Mouse (Mus musculus) neural tube, embryonic 13.5 days (tissue): ENCODE results near the gene Dydc1. TPM values are rescaled to one million over a fixed set of nuclear protein-coding genes. Genes with fewer than 3 reads are reported as not detected.

Source experiments
- ATAC-seq: fragments of 200-750 bp; cut with Nextera tagmentation; 2 replicates; pipeline ENCODE4 v1.8.0; 2017; ENCODE audit warnings: low read depth, mild to moderate bottlenecking, moderate TSS enrichment, moderate library complexity
- H3K27ac ChIP-seq: fragments of 300-500 bp; sonication (generic); replicated peaks from 2 replicates; pipeline ENCODE4 v1.5.1; 2015; ENCODE audit warnings: moderate library complexity, mild to moderate bottlenecking, inconsistent platforms
- H3K27me3 ChIP-seq: fragments of 300-500 bp; sonication (generic); 2 replicates; pipeline ENCODE4 v1.6.1; 2015; ENCODE audit warnings: mild to moderate bottlenecking, inconsistent platforms
- H3K36me3 ChIP-seq: fragments of 300-500 bp; sonication (generic); 2 replicates; pipeline ENCODE4 v1.6.1; 2015; ENCODE audit warnings: mild to moderate bottlenecking, inconsistent platforms
- H3K4me1 ChIP-seq: fragments of 300-500 bp; sonication (generic); replicated peaks from 2 replicates; pipeline ENCODE4 v1.6.1; 2015; ENCODE audit warnings: inconsistent platforms
- H3K4me2 ChIP-seq: fragments of 300-500 bp; sonication (generic); 2 replicates; pipeline ENCODE4 v1.6.1; 2015; ENCODE audit warnings: inconsistent platforms, mild to moderate bottlenecking, moderate library complexity
- H3K4me3 ChIP-seq: fragments of 300-500 bp; sonication (generic); 2 replicates; pipeline ENCODE4 v1.5.1; 2015; ENCODE audit warnings: mild to moderate bottlenecking, inconsistent platforms
- H3K9ac ChIP-seq: fragments of 300-500 bp; sonication (generic); 2 replicates; pipeline ENCODE4 v1.6.1; 2015; ENCODE audit warnings: moderate library complexity, mild to moderate bottlenecking, inconsistent platforms
- H3K9me3 ChIP-seq: fragments of 300-500 bp; sonication (generic); 2 replicates; pipeline ENCODE4 v1.6.1; 2016; ENCODE audit warnings: inconsistent platforms
- WGBS: fragments of 180-500 bp; shearing (Covaris S2); methylation state at CpG from one replicate; pipeline ENCODE4 v1.1.7; 2015; 5-methylcytosine and 5-hydroxymethylcytosine counted together
- polyA plus RNA-seq: library from polyadenylated mRNA; unstranded; fragments of >200 nt; fragmentation: Nextera tagmentation; extraction: Ambion mirVana; gene quantifications from 2 replicates; pipeline ENCODE4 v1.2.1, GENCODE M21; 2015

Dydc1 gene
- polyA plus RNA-seq, 1 experiment from 2014 or later: not detected

DNA sequence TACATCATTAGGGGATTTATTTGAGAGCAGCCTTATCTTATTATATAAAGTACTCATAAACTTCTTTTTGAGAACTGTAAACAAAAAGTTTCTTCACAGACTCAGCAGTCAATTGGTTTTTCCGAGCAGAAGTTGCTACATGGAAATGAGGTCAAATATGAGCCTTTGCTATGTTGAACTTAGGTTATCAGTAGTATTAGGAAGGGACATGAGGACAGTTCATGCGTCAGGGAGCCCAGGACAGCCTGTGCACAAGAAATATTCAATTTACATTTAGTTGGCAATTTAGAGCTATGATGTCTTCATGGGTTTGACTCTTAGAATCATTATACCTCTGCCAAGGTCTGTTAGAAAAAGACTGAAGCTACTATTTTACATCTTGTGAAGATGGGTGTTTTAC is 29.6 kb downstream of the Dydc1 start:
- no peaks in the 10 kb centered on the region for H3K4me1 ChIP-seq
- WGBS: 85% methylated on average over 2 of the region's 2 CpGs

DNA sequence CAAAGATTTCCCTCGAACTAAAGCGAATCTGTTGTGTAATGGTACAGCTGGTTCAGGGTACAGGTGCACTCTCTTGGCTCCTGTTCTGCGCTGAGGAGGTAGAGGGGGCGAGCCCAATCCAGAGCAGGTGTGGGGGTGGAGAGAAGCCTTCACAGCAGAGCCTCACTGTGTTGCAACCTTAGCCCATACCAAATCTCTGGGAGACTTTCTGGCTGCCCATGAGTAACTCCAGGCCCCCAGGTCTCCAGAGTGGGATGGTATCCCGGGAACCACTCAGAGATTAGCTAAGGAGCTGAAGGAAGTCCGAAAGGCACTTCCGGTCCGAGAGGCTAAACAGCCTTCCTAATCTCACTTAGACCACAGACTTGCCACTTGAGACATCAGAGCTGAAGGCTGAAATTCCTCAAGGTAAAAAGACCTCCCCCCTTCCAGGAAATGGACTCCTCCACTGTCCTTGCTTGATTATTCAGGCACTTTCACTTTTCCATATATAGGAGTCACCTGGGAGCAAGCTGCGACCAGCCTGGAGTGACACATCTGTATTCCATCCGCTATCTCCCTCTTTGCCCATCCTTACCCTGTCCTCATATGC is 32.2 kb downstream of the Dydc1 start, which contains the start of gene Mat1a:
TSS of gene Mat1a (plus strand) at position 183 of the 592 bp plus-strand sequence.
- Histone ChIP-seq H3K27ac (no peak within 1 kb of the TSS), H3K9me3 (no peaks in the 10 kb centered on the region), H3K4me1 (no peaks in the 10 kb centered on the region), H3K4me2 (no peak within 1 kb of the TSS), H3K9ac (no peak within 1 kb of the TSS), H3K4me3 (no peak within 1 kb of the TSS), H3K27me3 (no peaks in the 10 kb centered on the region), H3K36me3 (no peaks in the 10 kb centered on the region)
- no peak for ATAC-seq
- WGBS: 73% methylated on average over 10 of the region's 10 CpGs

More for the DNA sequence above, 29.6 kb downstream of the Dydc1 start:
- no peak overlapping the region for H3K4me2 ChIP-seq
- no peaks in the 10 kb centered on the region for H3K27me3 ChIP-seq
- no peak for ATAC-seq
- H3K9ac ChIP-seq: no peak overlapping the region
- no peak overlapping the region for H3K4me3 ChIP-seq
- H3K36me3 ChIP-seq: no peaks in the 10 kb centered on the region
- H3K27ac ChIP-seq: no peak overlapping the region
- H3K9me3 ChIP-seq: no peaks in the 10 kb centered on the region

DNA sequence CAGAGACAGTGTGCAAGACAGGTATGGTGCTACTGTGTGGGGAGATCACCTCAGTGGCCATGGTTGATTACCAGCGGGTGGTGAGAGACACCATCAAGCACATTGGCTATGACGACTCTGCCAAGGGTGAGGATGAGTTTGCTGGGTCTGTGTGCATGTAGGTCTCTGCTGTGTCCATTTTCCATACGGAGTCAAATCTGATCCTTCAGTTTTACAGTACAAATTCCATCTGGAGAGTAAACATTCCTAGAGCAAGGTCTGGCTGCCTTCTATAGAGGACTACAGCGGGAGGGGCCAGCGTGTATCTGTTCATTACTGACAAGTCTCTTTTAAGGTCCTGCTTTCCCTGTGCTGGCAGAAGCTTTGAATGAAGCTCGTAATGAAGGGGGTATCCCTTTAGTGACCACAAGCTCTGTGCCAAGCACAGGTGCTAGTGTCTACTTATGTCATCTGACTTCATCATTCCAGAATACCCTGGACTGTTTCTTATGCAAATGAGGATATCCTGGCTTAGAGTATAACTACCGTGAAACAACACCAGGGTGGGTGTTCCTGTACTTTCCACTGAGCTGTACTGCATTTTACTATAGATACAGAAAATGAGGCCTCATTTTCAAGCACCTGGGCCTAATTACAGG is 38.4 kb downstream of the Dydc1 start:
- Histone ChIP-seq H3K9me3 (no peaks in the 10 kb centered on the region), H3K9ac (no peak overlapping the region), H3K4me3 (no peak overlapping the region), H3K27ac (no peak overlapping the region), H3K36me3 (no peaks in the 10 kb centered on the region), H3K27me3 (no peaks in the 10 kb centered on the region), H3K4me2 (no peak overlapping the region), H3K4me1 (no peaks in the 10 kb centered on the region)
- ATAC-seq: no peak
- 92% methylated on average over 7 of the region's 7 CpGs for WGBS

DNA sequence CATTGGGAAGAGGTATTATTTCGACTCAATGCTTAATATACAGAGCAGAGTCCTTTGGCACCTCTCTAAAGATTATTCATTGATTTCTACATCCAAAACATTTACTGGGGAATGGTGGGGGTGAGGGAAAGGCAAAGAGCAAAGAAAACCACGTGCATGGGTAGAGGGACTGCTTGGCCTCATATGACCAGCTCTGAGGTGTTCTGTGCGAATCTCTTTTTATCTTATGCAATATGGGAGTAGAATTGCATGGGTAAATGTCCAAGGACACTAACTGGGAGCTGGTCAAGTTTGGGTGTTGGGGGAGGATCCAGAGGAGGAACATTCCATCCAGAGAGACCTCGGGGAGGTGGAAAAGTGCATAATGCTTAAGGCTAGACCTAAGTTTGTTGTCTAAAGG is 40.2 kb downstream of the Dydc1 start:
- H3K27ac ChIP-seq: no peak overlapping the region
- H3K9ac ChIP-seq: no peak overlapping the region
- H3K4me1 ChIP-seq: no peaks in the 10 kb centered on the region
- H3K36me3 ChIP-seq: no peaks in the 10 kb centered on the region
- ATAC-seq: no peak
- H3K9me3 ChIP-seq: no peaks in the 10 kb centered on the region
- no peak overlapping the region for H3K4me3 ChIP-seq
- no peak overlapping the region for H3K4me2 ChIP-seq
- WGBS: 78% methylated on average over 4 of the region's 4 CpGs
- no peaks in the 10 kb centered on the region for H3K27me3 ChIP-seq

DNA sequence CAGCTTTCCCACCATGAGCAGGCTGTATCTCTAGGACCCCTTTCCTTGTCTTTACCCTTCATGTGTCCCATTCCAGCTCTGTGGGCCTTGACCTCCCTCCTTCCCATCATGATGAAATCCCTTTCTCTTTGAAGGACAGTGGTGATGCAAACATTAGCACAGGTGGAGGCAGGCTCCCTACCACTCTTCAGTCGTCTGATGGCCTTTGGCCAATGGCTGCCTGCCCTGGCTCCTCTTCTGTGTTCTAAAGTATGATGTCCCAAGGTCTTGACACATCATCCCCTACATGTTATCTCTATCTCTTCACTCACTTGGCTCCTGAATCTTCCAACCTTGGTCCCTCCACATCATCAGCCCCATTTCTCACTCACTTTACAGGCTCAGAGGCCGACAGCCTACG is 43.6 kb downstream of the Dydc1 start:
- H3K4me3 ChIP-seq: no peak overlapping the region
- H3K9ac ChIP-seq: no peak overlapping the region
- no peaks in the 10 kb centered on the region for H3K27me3 ChIP-seq
- no peak for ATAC-seq
- no peaks in the 10 kb centered on the region for H3K9me3 ChIP-seq
- no peaks in the 10 kb centered on the region for H3K4me1 ChIP-seq
- H3K36me3 ChIP-seq: no peaks in the 10 kb centered on the region
- no peak overlapping the region for H3K4me2 ChIP-seq
- H3K27ac ChIP-seq: no peak overlapping the region
- 88% methylated on average over 3 of the region's 3 CpGs for WGBS

DNA sequence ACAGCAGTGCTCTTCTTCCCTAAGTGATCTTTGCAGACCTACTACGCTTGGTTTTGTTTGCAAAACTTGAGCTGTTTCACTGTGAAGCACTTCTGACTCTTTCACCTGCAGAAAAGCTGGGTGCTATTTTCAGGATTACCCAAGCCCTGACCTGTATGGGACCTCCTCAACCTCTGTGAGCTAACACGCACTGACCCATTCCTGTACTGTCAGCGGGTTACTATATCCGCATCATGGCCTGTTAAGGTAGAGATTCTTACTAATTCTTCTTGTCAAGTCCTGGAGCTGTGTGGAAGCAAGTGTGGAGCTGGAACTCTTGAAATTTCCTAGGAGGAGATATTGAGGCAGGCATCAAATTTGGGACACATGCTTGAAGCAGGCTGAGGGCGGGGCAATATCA is 52.0 kb downstream of the Dydc1 start:
- no peak overlapping the region for H3K4me2 ChIP-seq
- H3K4me1 ChIP-seq: no peaks in the 10 kb centered on the region
- 88% methylated on average over 5 of the region's 5 CpGs for WGBS
- H3K27ac ChIP-seq: no peak overlapping the region
- H3K36me3 ChIP-seq: no peaks in the 10 kb centered on the region
- no peaks in the 10 kb centered on the region for H3K27me3 ChIP-seq
- H3K9ac ChIP-seq: no peak overlapping the region
- ATAC-seq: no peak
- no peak overlapping the region for H3K4me3 ChIP-seq
- H3K9me3 ChIP-seq: no peaks in the 10 kb centered on the region

DNA sequence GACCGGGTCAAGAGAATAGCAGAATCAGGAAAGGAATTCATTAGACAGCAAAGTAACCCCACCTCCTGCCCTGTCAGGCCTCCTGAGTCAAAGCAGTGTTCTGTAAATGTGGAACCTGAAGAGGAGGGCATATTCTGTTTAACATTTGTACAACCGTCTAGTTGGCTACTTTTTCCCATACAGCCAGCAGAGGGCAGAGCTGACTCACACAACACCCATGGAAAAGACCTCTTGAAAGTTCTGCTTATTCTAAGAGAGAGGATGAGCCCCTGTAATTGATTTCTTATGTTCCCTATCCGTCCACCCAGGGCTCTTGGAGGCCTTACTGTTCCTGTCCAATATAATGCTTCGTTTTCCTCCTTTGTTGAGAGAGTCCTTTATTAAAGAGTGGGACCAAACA is 55.3 kb downstream of the Dydc1 start:
- H3K27me3 ChIP-seq: no peaks in the 10 kb centered on the region
- no peak for ATAC-seq
- H3K27ac ChIP-seq: no peak overlapping the region
- H3K36me3 ChIP-seq: no peaks in the 10 kb centered on the region
- no peak overlapping the region for H3K4me2 ChIP-seq
- H3K9ac ChIP-seq: no peak overlapping the region
- 20% methylated on average over 4 of the region's 4 CpGs for WGBS
- H3K4me3 ChIP-seq: no peak overlapping the region
- no peaks in the 10 kb centered on the region for H3K4me1 ChIP-seq
- no peaks in the 10 kb centered on the region for H3K9me3 ChIP-seq

DNA sequence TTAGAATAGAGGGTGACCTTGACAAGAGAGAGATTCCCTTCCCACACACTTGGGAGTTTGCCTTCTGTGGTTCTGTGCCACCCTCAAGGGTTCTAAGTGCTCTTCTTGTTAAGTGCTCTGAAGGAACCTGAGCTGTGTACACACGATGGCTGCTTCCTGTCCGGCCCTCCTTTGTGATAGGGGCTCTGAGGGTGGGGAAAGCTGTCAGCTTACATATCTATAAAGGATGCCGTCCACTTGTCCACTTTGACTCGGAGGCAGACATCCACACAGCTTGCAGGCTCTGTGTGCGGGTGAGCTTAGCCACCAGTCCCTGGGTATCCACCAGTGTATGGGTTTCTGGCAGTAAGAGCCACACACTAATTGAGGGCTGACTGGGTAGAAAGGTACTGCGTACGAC is 58.8 kb downstream of the Dydc1 start, which contains the start of gene Sftpa1:
TSS of gene Sftpa1 (plus strand) at position 243 of the 400 bp plus-strand sequence.
- Histone ChIP-seq H3K4me2 (no peak within 1 kb of the TSS), H3K9ac (no peak within 1 kb of the TSS), H3K36me3 (no peaks in the 10 kb centered on the region), H3K4me3 (no peak within 1 kb of the TSS), H3K27ac (no peak within 1 kb of the TSS), H3K4me1 (no peaks in the 10 kb centered on the region), H3K9me3 (no peaks in the 10 kb centered on the region), H3K27me3 (no peaks in the 10 kb centered on the region)
- ATAC-seq: no peak
- WGBS: 91% methylated on average over 7 of the region's 7 CpGs

DNA sequence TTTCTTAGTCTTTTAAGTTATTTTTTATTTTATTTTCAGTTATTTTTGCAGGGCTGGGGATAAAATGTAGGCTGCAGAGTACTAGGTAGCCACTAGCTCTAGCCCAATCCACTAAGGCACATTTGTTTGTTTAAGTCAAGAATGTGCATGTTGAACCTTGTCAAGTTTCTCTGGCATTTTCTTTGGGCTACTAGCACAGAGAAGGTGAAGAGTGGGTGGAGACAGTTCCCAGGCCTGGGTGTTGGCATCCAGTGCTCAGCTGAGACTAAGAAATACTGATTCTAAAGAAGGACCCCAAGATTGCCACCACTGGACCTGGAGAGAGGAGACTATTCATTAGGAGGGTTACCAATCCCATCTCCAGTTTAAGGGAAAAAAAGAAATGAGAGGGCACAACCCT is 64.3 kb downstream of the Dydc1 start:
- no peak overlapping the region for H3K9ac ChIP-seq

DNA sequence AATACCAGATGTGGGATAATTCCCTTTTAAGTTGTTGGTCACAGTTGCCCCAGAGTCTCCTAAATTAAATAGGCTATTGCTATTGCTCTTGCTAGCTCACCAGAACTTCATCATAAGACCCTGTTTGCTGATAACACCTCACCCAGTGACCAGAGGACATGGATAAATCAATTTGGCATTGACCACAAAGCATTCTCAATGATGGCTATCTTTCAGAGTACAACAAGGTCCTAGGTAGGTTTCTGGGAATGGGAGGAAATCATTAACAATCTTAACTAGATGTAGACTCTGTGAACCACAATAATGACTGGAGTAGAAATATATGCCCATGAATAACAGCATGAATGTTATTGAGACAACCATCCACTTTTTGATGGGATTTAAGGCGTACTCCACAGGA is 68.0 kb downstream of the Dydc1 start:
- no peaks in the 10 kb centered on the region for H3K9me3 ChIP-seq
- no peak overlapping the region for H3K27ac ChIP-seq
- 98% methylated on average over 1 of the region's 1 CpGs for WGBS
- no peaks in the 10 kb centered on the region for H3K36me3 ChIP-seq
- no peak overlapping the region for H3K4me3 ChIP-seq
- no peak overlapping the region for H3K4me2 ChIP-seq
- H3K27me3 ChIP-seq: no peaks in the 10 kb centered on the region
- H3K4me1 ChIP-seq: no peaks in the 10 kb centered on the region
- ATAC-seq: no peak
- no peak overlapping the region for H3K9ac ChIP-seq

More for the DNA sequence above, 64.3 kb downstream of the Dydc1 start:
- no peak for ATAC-seq
- no peaks in the 10 kb centered on the region for H3K9me3 ChIP-seq
- H3K27ac ChIP-seq: no peak overlapping the region
- no peaks in the 10 kb centered on the region for H3K27me3 ChIP-seq
- no peaks in the 10 kb centered on the region for H3K4me1 ChIP-seq
- H3K4me2 ChIP-seq: no peak overlapping the region
- no peak overlapping the region for H3K4me3 ChIP-seq
- H3K36me3 ChIP-seq: no peaks in the 10 kb centered on the region

Other genes starting within 250 kb of the Dydc1 start
- gene Sh2d4b, start 179.6 kb upstream of the Dydc1 start, polyA plus RNA-seq: 1.5 and 1.6 TPM in 2 replicates
- 78.5 and 87.4 TPM in 2 replicates for gene Tspan14, start 106.1 kb upstream of the Dydc1 start, polyA plus RNA-seq
- 69.1 and 73.4 TPM in 2 replicates for gene Fam213a, start 59.1 kb upstream of the Dydc1 start, polyA plus RNA-seq
- gene Dydc2, start 3.7 kb upstream of the Dydc1 start, polyA plus RNA-seq: 0.39 TPM in 1 of 2 replicates, not detected in the other
- gene Mat1a, start 32.1 kb downstream of the Dydc1 start, polyA plus RNA-seq: not detected in 2 replicates
- 0.22 and 0.31 TPM in 2 replicates for gene Sftpa1, start 58.9 kb downstream of the Dydc1 start, polyA plus RNA-seq
- not detected in 2 replicates for gene Mbl1, start 78.5 kb downstream of the Dydc1 start, polyA plus RNA-seq
- gene Sftpd, start 112.2 kb downstream of the Dydc1 start, polyA plus RNA-seq: not detected in 2 replicates
- gene Gm2832, start 205.9 kb downstream of the Dydc1 start, polyA plus RNA-seq: 0.11 TPM in 1 of 2 replicates, not detected in the other